Mouse (Mus musculus): ENCODE measurements around the gene Krtap4-6. TPM values are rescaled to one million over a fixed set of nuclear protein-coding genes. Genes with fewer than 3 reads are reported as not detected.
"Not testable (repeated sequence)": the region's sequence is repeated elsewhere in the genome, so short reads cannot be mapped to it uniquely, and the experiment has no call there.

The Krtap4-6 gene
- total RNA-seq (2021): not detected

DNA sequence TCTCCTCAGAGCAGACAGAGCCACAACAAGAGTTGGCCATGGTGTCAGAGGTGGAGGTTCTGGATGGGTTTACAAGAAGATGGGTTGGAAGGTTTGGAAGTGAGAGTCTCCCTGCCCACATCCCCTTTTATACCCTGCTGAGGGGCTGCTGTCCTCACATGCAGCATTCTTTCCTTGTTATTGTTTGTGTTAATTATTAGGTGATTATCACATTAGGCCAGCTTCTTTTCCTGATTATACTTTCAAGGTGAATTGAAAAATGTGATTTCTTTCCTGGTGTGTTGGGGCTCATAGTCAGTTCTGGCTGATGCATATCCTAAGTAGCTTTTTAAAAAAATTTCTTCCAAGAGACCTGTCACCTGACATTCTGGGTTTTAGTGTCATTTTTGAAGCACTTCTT is at the start of gene Krtap4-6:
Gene Krtap4-6 (minus strand): TSS at position 101 of the 400 bp plus-strand sequence.
- intact Hi-C loops (cut with DNase I): no loop called here
- DNase-seq: no peak

DNA sequence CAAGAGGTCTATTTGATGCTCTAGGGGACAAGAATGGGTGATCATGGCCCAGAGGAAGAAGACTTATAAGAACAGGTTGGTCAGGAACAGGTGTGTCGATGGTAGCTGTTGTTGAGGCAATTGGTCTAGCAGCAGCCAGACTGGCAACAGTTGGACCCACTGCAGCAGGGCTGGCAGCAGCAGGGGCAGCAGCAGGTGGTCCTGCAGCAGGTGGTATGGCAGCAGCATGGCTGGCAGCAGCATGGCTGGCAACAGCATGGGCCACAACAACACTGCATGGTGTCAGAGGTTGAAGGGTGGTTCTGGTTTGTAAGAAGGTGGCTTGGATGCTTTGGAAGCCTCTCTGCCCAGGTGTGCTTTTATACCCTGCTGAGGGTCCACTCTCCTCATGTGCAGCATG is 24.7 kb upstream of the Krtap4-6 start, which contains the start of gene Gm14190:
Gene Gm14190 (minus strand): TSS at position 278 of the 400 bp plus-strand sequence.
- DNase-seq: no peak
- intact Hi-C loops (cut with DNase I): no loop called here

DNA sequence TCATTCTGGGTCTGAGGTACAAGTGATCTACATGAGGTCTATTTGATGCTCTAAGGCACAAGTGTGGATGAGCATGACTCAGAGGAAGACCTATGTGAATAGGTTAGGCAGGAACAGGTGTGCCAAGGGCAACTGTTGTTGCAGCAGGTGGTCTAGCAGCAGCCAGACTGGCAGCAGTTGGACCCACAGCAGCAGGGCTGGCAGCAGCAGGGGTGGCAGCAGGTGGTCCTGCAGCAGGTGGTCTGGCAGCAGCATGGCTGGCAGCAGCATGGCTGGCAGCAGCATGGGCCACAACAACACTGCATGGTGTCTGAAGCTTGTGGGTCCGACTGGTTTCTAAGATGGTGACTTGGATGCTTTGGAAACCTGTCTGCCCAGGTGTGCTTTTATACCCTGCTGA is 19.5 kb upstream of the Krtap4-6 start:
- intact Hi-C loops (cut with DNase I); DNase-seq: not testable (repeated sequence)

GRCm38 (mm10) chr11:99683481-99683880 is 17.7 kb upstream of the Krtap4-6 start:
- intact Hi-C loops (cut with DNase I): no loop called here
- DNase-seq: no peak

DNA sequence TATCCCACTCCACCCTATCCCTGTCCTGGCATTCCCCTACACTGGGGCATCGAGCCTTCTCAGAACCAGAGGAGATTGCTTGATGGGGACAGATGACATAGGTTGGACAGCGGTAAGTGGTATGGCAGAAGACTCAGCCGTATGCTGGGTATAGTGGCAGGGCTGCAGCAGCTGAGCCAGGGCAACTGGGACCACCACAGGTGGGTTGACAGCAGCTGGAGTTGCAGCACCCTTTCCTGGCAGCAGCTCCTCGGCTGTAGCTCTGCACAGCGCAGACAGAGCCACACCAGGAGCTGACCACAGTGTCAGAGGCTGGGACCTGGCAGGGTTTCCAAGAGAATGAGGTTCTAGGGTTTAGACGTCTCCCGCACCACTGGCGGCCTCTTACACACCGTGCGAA is 3.0 kb downstream of the Krtap4-6 start:
- no peak for DNase-seq
- intact Hi-C loops (cut with DNase I): no loop called here

DNA sequence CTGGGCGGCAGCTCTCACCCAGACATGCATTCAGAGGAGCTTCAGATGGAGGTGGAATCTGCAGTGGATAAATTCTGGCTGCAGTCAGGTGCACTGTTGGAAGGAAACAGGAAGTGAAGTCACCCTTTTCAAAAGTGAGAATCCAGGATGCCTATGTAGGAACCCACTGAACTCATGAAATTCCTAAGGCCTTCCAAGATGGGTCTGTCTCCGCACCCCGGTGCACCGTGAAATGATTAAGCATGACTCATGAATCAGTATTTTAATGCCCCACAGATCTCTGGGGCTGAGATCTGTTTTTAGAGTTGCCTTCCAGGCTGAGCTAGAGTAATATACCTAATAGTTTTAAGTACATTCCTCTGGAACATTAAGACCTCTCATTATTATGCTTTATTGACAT is 6.5 kb downstream of the Krtap4-6 start:
- intact Hi-C loops (cut with DNase I): no loop called here
- DNase-seq: no peak

GRCm38 (mm10) chr11:99658467-99659010 is 7.2 kb downstream of the Krtap4-6 start, which contains the start of gene Gm11563:
Gene Gm11563, minus strand, starts transcription at chr11:99658960.
- intact Hi-C loops (cut with DNase I); DNase-seq: not testable (repeated sequence)

- intact Hi-C loops (cut with DNase I): no loop called here
- DNase-seq: no peak
These were observed 8.7 kb downstream of the Krtap4-6 start for GRCm38 (mm10) chr11:99657051-99657450.

- intact Hi-C loops (cut with DNase I): no loop called here
- DNase-seq: no peak
These were observed 15.6 kb downstream of the Krtap4-6 start, which contains the start of gene Gm11555 for GRCm38 (mm10) chr11:99650136-99650535. Gene Gm11555, minus strand, starts transcription at chr11:99650236.

DNA sequence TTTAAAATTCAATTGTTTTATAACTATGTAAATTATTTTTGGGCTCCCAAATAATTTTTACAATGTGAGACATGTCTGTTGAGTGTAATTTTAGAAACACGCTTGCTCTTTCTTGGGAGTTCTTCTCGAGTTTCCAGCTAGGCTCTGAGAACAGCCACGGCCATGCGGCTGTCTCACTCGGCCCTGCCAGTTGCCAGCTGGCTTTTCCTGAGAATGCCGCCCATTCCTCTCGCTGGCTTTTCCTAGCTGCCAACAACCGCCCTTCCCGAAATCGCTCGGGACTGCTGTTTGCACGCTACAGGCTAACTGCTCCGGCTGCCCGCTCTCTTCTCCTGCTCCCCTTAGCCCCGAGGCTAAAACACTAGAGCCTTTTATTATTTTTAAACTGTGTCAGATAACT is 19.3 kb downstream of the Krtap4-6 start:
- intact Hi-C loops (cut with DNase I): no loop called here
- DNase-seq: no peak

- intact Hi-C loops (cut with DNase I): no loop called here
- DNase-seq: no peak
These were observed 21.4 kb downstream of the Krtap4-6 start for GRCm38 (mm10) chr11:99644351-99644750.

DNA sequence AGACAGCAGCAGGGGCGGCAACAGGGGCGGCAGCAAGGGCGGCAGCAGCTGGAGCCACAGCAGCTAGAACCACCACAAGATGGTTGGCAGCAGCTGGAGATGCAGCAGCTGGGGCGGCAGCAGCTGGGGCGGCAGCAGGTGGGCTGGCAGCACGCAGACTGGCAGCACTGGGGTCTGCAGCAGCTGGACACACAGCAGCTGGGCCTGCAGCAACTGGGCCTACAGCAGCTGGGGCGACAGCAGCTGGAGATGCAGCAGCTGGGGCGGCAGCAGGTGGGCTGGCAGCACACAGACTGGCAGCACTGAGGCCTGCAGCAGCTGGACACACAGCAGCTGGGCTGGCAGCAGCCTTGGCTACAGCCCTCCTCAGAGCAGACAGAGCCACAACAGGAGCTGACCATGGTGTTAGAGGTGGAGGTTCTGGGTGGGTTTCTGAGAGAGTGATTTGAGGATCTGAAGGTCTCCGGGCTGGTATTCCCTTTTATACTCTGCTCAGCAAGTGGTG is 22.1 kb downstream of the Krtap4-6 start, which contains the start of gene Krtap4-7:
Gene Krtap4-7 (minus strand): TSS at position 455 of the 505 bp plus-strand sequence.
- intact Hi-C loops (cut with DNase I); DNase-seq: not testable (repeated sequence)

DNA sequence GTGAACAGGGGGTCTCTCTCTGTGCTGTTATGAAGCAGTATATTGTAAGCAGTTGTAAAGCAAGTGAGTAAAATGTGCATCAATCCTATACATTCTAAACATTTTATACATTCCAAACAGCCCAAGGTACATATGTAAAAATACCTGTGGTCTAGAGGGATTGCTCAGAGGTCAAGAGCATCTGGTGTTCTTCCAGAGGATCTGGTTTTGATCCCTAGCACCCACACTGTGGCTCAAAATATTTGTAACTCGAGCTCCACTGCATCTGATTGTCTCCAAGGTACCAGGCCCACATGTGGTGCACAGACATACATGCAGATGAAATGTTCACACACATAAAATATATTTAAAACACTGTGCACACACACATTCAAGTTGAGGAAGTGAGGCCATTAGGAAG is 24.8 kb downstream of the Krtap4-6 start:
- intact Hi-C loops (cut with DNase I): no loop called here
- DNase-seq: no peak

GRCm38 (mm10) chr11:99637086-99637485 is 28.7 kb downstream of the Krtap4-6 start:
- intact Hi-C loops (cut with DNase I): no loop called here

GRCm38 (mm10) chr11:99634653-99635134 is 31.1 kb downstream of the Krtap4-6 start, which contains the start of gene Krtap4-2:
Gene Krtap4-2, minus strand, starts transcription at chr11:99635084.
- intact Hi-C loops (cut with DNase I): no loop called here
- DNase-seq: no peak

More at GRCm38 (mm10) chr11:99637086-99637485, 28.7 kb downstream of the Krtap4-6 start:
- DNase-seq: no peak

- DNase-seq: no peak
- intact Hi-C loops (cut with DNase I): no loop called here
These were observed 32.5 kb downstream of the Krtap4-6 start for GRCm38 (mm10) chr11:99633293-99633692.

- intact Hi-C loops (cut with DNase I): no loop called here
- DNase-seq: no peak
These were observed 34.9 kb downstream of the Krtap4-6 start for GRCm38 (mm10) chr11:99630890-99631289.

GRCm38 (mm10) chr11:99628138-99628537 is 37.6 kb downstream of the Krtap4-6 start, which contains the start of gene Krtap4-1:
Gene Krtap4-1, minus strand, starts transcription at chr11:99628238.
- no peak for DNase-seq
- intact Hi-C loops (cut with DNase I): no loop called here

- no peak for DNase-seq
- intact Hi-C loops (cut with DNase I): no loop called here
These were observed 45.4 kb downstream of the Krtap4-6 start, which contains the start of gene Gm11562 for GRCm38 (mm10) chr11:99620335-99620734. Gene Gm11562, minus strand, starts transcription at chr11:99620435.
